In the genomic region with DNA sequence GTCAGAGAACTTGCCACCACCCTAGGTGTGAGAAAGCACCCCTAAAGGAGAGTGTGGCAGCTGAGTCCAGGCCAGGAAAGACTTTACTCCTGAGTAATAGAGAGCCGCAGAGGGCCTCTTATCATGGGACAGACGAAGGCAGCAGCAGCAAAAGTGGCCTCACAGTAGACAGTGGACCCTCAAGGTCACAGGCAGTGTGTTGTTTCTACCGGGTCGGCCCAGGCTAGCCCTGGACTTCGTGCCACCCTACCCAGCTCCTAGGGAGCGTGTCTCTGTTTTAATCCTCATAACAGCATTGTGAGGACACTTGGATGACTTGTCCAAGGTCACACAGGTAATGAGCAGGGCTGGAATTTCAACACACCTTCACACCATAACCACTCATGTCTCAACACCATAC, we compare ENCODE assay signal across 48 mouse cellular contexts. TPM values are rescaled to one million over a fixed set of nuclear protein-coding genes. Genes with fewer than 3 reads are reported as not detected.
"Had no signal": no experiment of that assay in that cellular context is flagged by ENCODE, and none has a peak within 500 bp of the region (broad histone marks: within the 10 kb centered on the region; RNA-seq: fewer than 3 reads in every experiment).

No protein-coding gene starts in this region.

- ATAC-seq: hindbrain, embryonic 16.5 days; hindbrain, postnatal 0 days; inflammation-experienced regulatory T-cells, adult 6 months had no signal

- H3K4me3 ChIP-seq: heart, embryonic 10.5 days; heart, embryonic 12.5 days; heart, embryonic 13.5 days; heart, embryonic 15.5 days; hindbrain, embryonic 10.5 days; hindbrain, embryonic 12.5 days; hindbrain, embryonic 13.5 days; hindbrain, embryonic 15.5 days; kidney, embryonic 15.5 days; layer of hippocampus, adult 2 months; left cerebral cortex, adult 2 months had no signal

- H3K27ac ChIP-seq: heart, embryonic 10.5 days; heart, embryonic 13.5 days; heart, embryonic 15.5 days; hindbrain, embryonic 10.5 days; hindbrain, embryonic 12.5 days; hindbrain, embryonic 13.5 days; hindbrain, embryonic 14.5 days; hindbrain, embryonic 15.5 days; hindbrain, postnatal 0 days; kidney, embryonic 15.5 days; kidney, postnatal 0 days; layer of hippocampus, adult 2 months; left cerebral cortex, adult 2 months had no signal

- H3K9me3 ChIP-seq: heart, embryonic 10.5 days; heart, embryonic 12.5 days; heart, embryonic 13.5 days; heart, embryonic 15.5 days; hindbrain, embryonic 10.5 days; hindbrain, embryonic 12.5 days; hindbrain, embryonic 13.5 days; hindbrain, embryonic 15.5 days; kidney, embryonic 15.5 days had no signal

- H3K9ac ChIP-seq: heart, embryonic 12.5 days; heart, embryonic 13.5 days; heart, embryonic 15.5 days; hindbrain, embryonic 12.5 days; hindbrain, embryonic 13.5 days; hindbrain, embryonic 15.5 days; kidney, embryonic 15.5 days had no signal

- DNase-seq: heart, postnatal 10 days; heart, postnatal 14 days; heart, postnatal 36 days; heart, postnatal 4 days; kidney, adult 11 months; kidney, adult 18-20 months; kidney, adult 2 months; kidney, adult 8-10 months; kidney, adult 9 months; kidney, postnatal 10 days; kidney, postnatal 14 days; kidney, postnatal 36 days; kidney, postnatal 4 days; layer of hippocampus, adult 9-11 months; layer of hippocampus, postnatal 36 days had no signal

- H3K4me2 ChIP-seq: heart, embryonic 11.5 days; heart, embryonic 12.5 days; heart, embryonic 13.5 days; heart, embryonic 15.5 days; hindbrain, embryonic 12.5 days; hindbrain, embryonic 13.5 days had no signal

RNA-seq across cellular contexts. Expression of a gene that starts 2.9 kb away (rescaled TPM):
- total RNA-seq: heart, postnatal 10 days; heart, postnatal 14 days; heart, postnatal 25 days; heart, postnatal 36 days; heart, postnatal 4 days; hematopoietic stem cell, adult 5-6 weeks had no signal
- polyA plus RNA-seq: heart, embryonic 12.5 days; heart, embryonic 15.5 days; heart, embryonic 16.5 days; heart, postnatal 0 days; inflammation-experienced regulatory T-cells, adult 6 months; large intestine, adult 2 months had no signal

RNA-seq across cellular contexts. Expression of a gene that starts 18.7 kb away (rescaled TPM):
- total RNA-seq: heart, postnatal 10 days; heart, postnatal 14 days; heart, postnatal 25 days; heart, postnatal 36 days; heart, postnatal 4 days; hematopoietic stem cell, adult 5-6 weeks; hindbrain, postnatal 0 days; layer of hippocampus, adult 18-20 months; layer of hippocampus, adult 2 months; layer of hippocampus, adult 8-10 months; layer of hippocampus, postnatal 10 days; layer of hippocampus, postnatal 14 days; layer of hippocampus, postnatal 25 days; layer of hippocampus, postnatal 36 days; left cerebral cortex, adult 18-20 months; left cerebral cortex, adult 2 months had no signal
- polyA plus RNA-seq: heart, embryonic 10.5 days; heart, embryonic 11.5 days; heart, embryonic 12.5 days; heart, embryonic 13.5 days; heart, embryonic 14.5 days; heart, embryonic 15.5 days; heart, embryonic 16.5 days; heart, postnatal 0 days; hindbrain, embryonic 10.5 days; hindbrain, embryonic 11.5 days; hindbrain, embryonic 12.5 days; hindbrain, embryonic 13.5 days; inflammation-experienced regulatory T-cells, adult 6 months; intestine, embryonic 14.5 days; kidney, adult 2 months; kidney, embryonic 14.5 days; kidney, embryonic 15.5 days; kidney, embryonic 16.5 days; large intestine, adult 2 months had no signal
